ENCODE assay signal across 9 mouse cellular contexts in the genomic region with DNA sequence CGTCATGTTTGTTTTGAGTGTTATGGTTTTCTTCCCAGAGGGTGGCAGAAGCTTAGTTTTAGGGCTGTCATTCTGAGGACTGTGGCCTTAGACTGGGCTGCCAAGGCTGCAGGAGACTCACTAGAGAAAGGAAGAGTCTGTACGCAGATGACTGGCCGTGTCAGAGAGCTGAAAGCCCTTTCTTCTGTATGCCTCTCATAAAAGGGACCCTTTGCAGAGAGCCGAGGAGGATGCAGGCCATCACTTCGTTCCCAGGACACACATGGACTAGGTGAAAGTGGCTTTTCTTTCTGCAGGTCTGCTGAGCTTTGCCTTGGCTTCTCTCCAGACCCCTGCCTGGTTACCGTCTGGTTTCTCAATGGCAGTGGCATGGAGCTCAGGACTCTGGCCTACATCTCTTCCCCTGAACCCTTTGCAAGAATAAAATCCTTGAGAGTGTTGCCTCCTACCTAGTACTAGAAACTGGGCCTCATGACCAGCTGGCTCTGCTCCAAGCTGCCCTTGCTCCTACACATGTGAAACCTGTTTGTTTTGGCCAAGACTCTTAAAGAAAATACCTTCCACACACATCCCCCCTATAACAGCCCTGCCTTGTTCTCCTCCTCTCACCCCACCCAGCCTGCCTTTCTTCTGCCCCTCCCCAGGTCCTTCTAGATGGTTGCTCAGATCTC. TPM values are rescaled to one million over a fixed set of nuclear protein-coding genes. Genes with fewer than 3 reads are reported as not detected.
A peak's percentile ranks its signal among the peaks of the same experiment; 100 is the strongest.
DNase-seq lines count a peak whose midpoint lies in the region; ATAC-seq lines count a peak whose summit lies in the region.
"Had no signal": no experiment of that assay in that cellular context is flagged by ENCODE, and none has a peak within 500 bp of the region (broad histone marks: within the 10 kb centered on the region; RNA-seq: fewer than 3 reads in every experiment).

No protein-coding gene starts in this region.

- H3K4me1 ChIP-seq in forebrain, embryonic 13.5 days = peaks cover 22% of the 10 kb centered on the region
- H3K4me1 ChIP-seq in forebrain, embryonic 11.5 days (replicated peaks; ENCODE audit: control insufficient read depth, insufficient read depth, low read length) = 0 out of 2 replicates have a peak, but pooled peaks cover 3% of the 10 kb centered on the region
- H3K4me1 ChIP-seq in forebrain, embryonic 15.5 days = peaks cover 21% of the 10 kb centered on the region
- H3K4me1 ChIP-seq: liver, embryonic 15.5 days had no signal

- WGBS in forebrain, embryonic 13.5 days = 26% methylated on average over 6 of the region's 6 CpGs
- 73% methylated on average over 6 of the region's 6 CpGs for whole genome bisulfite sequencing in forebrain, embryonic 11.5 days
- WGBS in forebrain, embryonic 15.5 days = 17% methylated on average over 6 of the region's 6 CpGs

- no peak for ATAC-seq in forebrain, embryonic 13.5 days
- no peak for ATAC-seq in forebrain, embryonic 11.5 days (replicated peaks; ENCODE audit: low FRiP score)
- no peak for ATAC-seq in forebrain, embryonic 15.5 days (replicated peaks)

- no peaks in the 10 kb centered on the region for H3K9me3 ChIP-seq in forebrain, embryonic 13.5 days (replicated peaks)
- no peaks in the 10 kb centered on the region for H3K9me3 ChIP-seq in forebrain, embryonic 11.5 days (ENCODE audit: control insufficient read depth, low read length)
- no peaks in the 10 kb centered on the region for H3K9me3 ChIP-seq in forebrain, embryonic 15.5 days
- H3K9me3 ChIP-seq: liver, embryonic 15.5 days had no signal

- H3K9ac ChIP-seq in forebrain, embryonic 13.5 days = no peak overlapping the region
- no peak overlapping the region for H3K9ac ChIP-seq in forebrain, embryonic 11.5 days (ENCODE audit: low read length)
- 0 out of 2 replicates have a peak overlapping the region, but pooled peaks have one; percentile 7 for H3K9ac ChIP-seq in forebrain, embryonic 15.5 days (replicated peaks)
- H3K9ac ChIP-seq: liver, embryonic 15.5 days had no signal

- H3K4me3 ChIP-seq in forebrain, embryonic 13.5 days = no peak overlapping the region
- H3K4me3 ChIP-seq in forebrain, embryonic 11.5 days (ENCODE audit: low read depth, low read length) = no peak overlapping the region
- no peak overlapping the region for H3K4me3 ChIP-seq in forebrain, embryonic 15.5 days
- H3K4me3 ChIP-seq: liver, embryonic 15.5 days had no signal

- no peak for DNase-seq in forebrain, embryonic 11.5 days (ENCODE audit: low spot score)
- peak; percentile 96 for DNase-seq in adipocyte (ENCODE audit: low spot score)
- DNase-seq in kidney, adult 9 months = peak; percentile 83
- peak; percentile 79 for DNase-seq in lung, postnatal 14 days
- DNase-seq in embryo, embryonic 10 days (ENCODE audit: low spot score) = no peak
- DNase-seq in thymus, postnatal 0 days (ENCODE audit: low spot score) = no peak

- H3K27me3 ChIP-seq in forebrain, embryonic 13.5 days = no peaks in the 10 kb centered on the region
- no peaks in the 10 kb centered on the region for H3K27me3 ChIP-seq in forebrain, embryonic 11.5 days (ENCODE audit: control insufficient read depth, insufficient read depth, low read length)
- no peaks in the 10 kb centered on the region for H3K27me3 ChIP-seq in forebrain, embryonic 15.5 days
- H3K27me3 ChIP-seq: liver, embryonic 15.5 days had no signal

- H3K27ac ChIP-seq in forebrain, embryonic 13.5 days = peak overlapping the region; percentile 76
- H3K27ac ChIP-seq in forebrain, embryonic 11.5 days (ENCODE audit: low read depth, low read length) = no peak overlapping the region
- H3K27ac ChIP-seq in forebrain, embryonic 15.5 days (replicated peaks) = peak overlapping the region; percentile 58
- H3K27ac ChIP-seq: liver, embryonic 15.5 days had no signal

- no peaks in the 10 kb centered on the region for H3K36me3 ChIP-seq in forebrain, embryonic 13.5 days (ENCODE audit: poor library complexity, severe bottlenecking)
- H3K36me3 ChIP-seq in forebrain, embryonic 11.5 days (ENCODE audit: control insufficient read depth, insufficient read depth, low read length) = no peaks in the 10 kb centered on the region
- no peaks in the 10 kb centered on the region for H3K36me3 ChIP-seq in forebrain, embryonic 15.5 days
- H3K36me3 ChIP-seq: liver, embryonic 15.5 days had no signal

- H3K4me2 ChIP-seq in forebrain, embryonic 13.5 days = 0 out of 2 replicates have a peak overlapping the region, but pooled peaks have one; percentile 7
- no peak overlapping the region for H3K4me2 ChIP-seq in forebrain, embryonic 11.5 days (ENCODE audit: low read depth, low read length, severe bottlenecking)
- no peak overlapping the region for H3K4me2 ChIP-seq in forebrain, embryonic 15.5 days (replicated peaks)
- H3K4me2 ChIP-seq: liver, embryonic 15.5 days had no signal

RNA-seq across cellular contexts. Expression of gene Taf11, which starts 36.0 kb away (rescaled TPM):
- 83.4 and 87.1 TPM in 2 replicates for polyA plus RNA-seq in forebrain, embryonic 13.5 days (2015; fragmentation: Nextera tagmentation; extraction: Ambion mirVana)
- 92.1 and 98.5 TPM in 2 replicates for polyA plus RNA-seq in forebrain, embryonic 11.5 days (2014; fragmentation: Nextera tagmentation; extraction: Ambion mirVana)
- 71.7 and 73.2 TPM in 2 replicates for polyA plus RNA-seq in forebrain, embryonic 15.5 days (2015; fragmentation: Nextera tagmentation; extraction: Ambion mirVana)
- 60.6 and 61.5 TPM in 2 replicates for polyA plus RNA-seq in thymus, postnatal 0 days (2015; fragmentation: Nextera tagmentation; extraction: Ambion mirVana)

RNA-seq across cellular contexts. Expression of gene Anks1, which starts 36.6 kb away (rescaled TPM):
- 45.2 and 49.8 TPM in 2 replicates for polyA plus RNA-seq in forebrain, embryonic 13.5 days (2015; fragmentation: Nextera tagmentation; extraction: Ambion mirVana)
- polyA plus RNA-seq in forebrain, embryonic 11.5 days (2014; fragmentation: Nextera tagmentation; extraction: Ambion mirVana) = 40.9 and 42.6 TPM in 2 replicates
- 35.3 and 38.6 TPM in 2 replicates for polyA plus RNA-seq in forebrain, embryonic 15.5 days (2015; fragmentation: Nextera tagmentation; extraction: Ambion mirVana)
- polyA plus RNA-seq in thymus, postnatal 0 days (2015; fragmentation: Nextera tagmentation; extraction: Ambion mirVana) = 14.5 and 16.8 TPM in 2 replicates

Comparison
In these comparisons a context has a peak if more than half of its experiments do, and no peak if none do; other contexts are left out.
1. DNase-seq: peak in adipocyte (single experiment), kidney, adult 9 months (single experiment) and lung, postnatal 14 days (single experiment); none in forebrain, embryonic 11.5 days (single experiment), embryo, embryonic 10 days (single experiment) and thymus, postnatal 0 days (single experiment).